25 mouse cellular contexts compared by ENCODE assay signal in the genomic region with DNA sequence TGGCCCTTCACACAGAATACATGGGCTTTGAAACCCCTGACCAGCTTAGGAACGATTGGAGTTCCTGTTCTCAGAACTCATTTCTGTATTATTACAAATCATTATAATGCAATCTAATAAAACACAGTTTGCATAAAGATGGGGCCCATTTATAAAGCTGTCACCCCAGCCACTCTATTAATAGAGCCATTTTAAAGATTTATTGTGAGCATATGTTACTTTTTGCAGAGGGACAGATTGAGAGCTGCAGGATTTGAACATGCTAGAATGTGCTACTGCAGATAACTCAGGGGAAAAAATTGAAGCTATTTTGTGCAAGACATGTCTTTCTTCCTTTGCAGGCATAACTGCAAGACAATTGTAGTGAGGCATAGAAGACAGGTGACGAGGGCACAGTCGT.
DNase-seq lines count a peak whose midpoint lies in the region; ATAC-seq lines count a peak whose summit lies in the region.
"Had no signal": no experiment of that assay in that cellular context is flagged by ENCODE, and none has a peak within 500 bp of the region (broad histone marks: within the 10 kb centered on the region; RNA-seq: fewer than 3 reads in every experiment).

No protein-coding gene starts in this region.

- no peak for ATAC-seq in hindbrain, embryonic 12.5 days (ENCODE audit: low FRiP score)
- peak; percentile 23; the same call in 1 of the 2 replicates for ATAC-seq in forebrain, embryonic 14.5 days
- ATAC-seq in hindbrain, embryonic 15.5 days (ENCODE audit: low FRiP score, low read depth): no peak
- ATAC-seq: CD4-positive, CD25-positive, alpha-beta regulatory T cell, adult 4 months; inflammation-experienced regulatory T-cells, adult 6 months had no signal

- H3K9ac ChIP-seq in hindbrain, embryonic 12.5 days: no peak overlapping the region
- H3K9ac ChIP-seq in forebrain, embryonic 14.5 days (ENCODE audit: low read length): no peak overlapping the region
- no peak overlapping the region for H3K9ac ChIP-seq in hindbrain, embryonic 15.5 days
- H3K9ac ChIP-seq: embryonic facial prominence, embryonic 15.5 days; limb, embryonic 12.5 days; liver, embryonic 15.5 days; lung, embryonic 14.5 days had no signal

- peak overlapping the region; percentile 19; the same call in 1 of the 2 replicates for H3K27ac ChIP-seq in hindbrain, embryonic 12.5 days
- H3K27ac ChIP-seq in hindbrain, embryonic 10.5 days: no peak overlapping the region
- H3K27ac ChIP-seq in forebrain, embryonic 14.5 days (ENCODE audit: low read depth, low read length): peak overlapping the region; percentile 71; the same call in 1 of the 2 replicates
- H3K27ac ChIP-seq in hindbrain, embryonic 15.5 days (replicated peaks): peak overlapping the region; percentile 3; the same call in 1 of the 2 replicates
- H3K27ac ChIP-seq: embryonic facial prominence, embryonic 10.5 days; embryonic facial prominence, embryonic 15.5 days; gastrocnemius, adult 2 months; limb, embryonic 12.5 days; liver, embryonic 15.5 days had no signal

- H3K36me3 ChIP-seq in hindbrain, embryonic 12.5 days: no peaks in the 10 kb centered on the region
- H3K36me3 ChIP-seq in hindbrain, embryonic 10.5 days: no peaks in the 10 kb centered on the region
- no peaks in the 10 kb centered on the region for H3K36me3 ChIP-seq in forebrain, embryonic 14.5 days (ENCODE audit: control insufficient read depth, insufficient read depth, low read length)
- no peaks in the 10 kb centered on the region for H3K36me3 ChIP-seq in hindbrain, embryonic 15.5 days
- H3K36me3 ChIP-seq: embryonic facial prominence, embryonic 10.5 days; embryonic facial prominence, embryonic 15.5 days; limb, embryonic 12.5 days; liver, embryonic 15.5 days had no signal

- no peaks in the 10 kb centered on the region for H3K27me3 ChIP-seq in hindbrain, embryonic 12.5 days
- H3K27me3 ChIP-seq in hindbrain, embryonic 10.5 days (ENCODE audit: insufficient read depth, poor library complexity, severe bottlenecking): no peaks in the 10 kb centered on the region
- H3K27me3 ChIP-seq in forebrain, embryonic 14.5 days (replicated peaks; ENCODE audit: control insufficient read depth, insufficient read depth, low read length): no peaks in the 10 kb centered on the region
- H3K27me3 ChIP-seq in hindbrain, embryonic 15.5 days: no peaks in the 10 kb centered on the region
- H3K27me3 ChIP-seq: embryonic facial prominence, embryonic 15.5 days; limb, embryonic 12.5 days; liver, embryonic 15.5 days had no signal

- WGBS in hindbrain, embryonic 12.5 days: 82% methylated on average over 3 of the region's 3 CpGs
- 88% methylated on average over 3 of the region's 3 CpGs for WGBS in hindbrain, embryonic 10.5 days
- 70% methylated on average over 3 of the region's 3 CpGs for WGBS in forebrain, embryonic 14.5 days
- 61% methylated on average over 3 of the region's 3 CpGs for WGBS in hindbrain, embryonic 15.5 days

- peaks cover 17% of the 10 kb centered on the region for H3K4me1 ChIP-seq in hindbrain, embryonic 12.5 days
- H3K4me1 ChIP-seq in hindbrain, embryonic 10.5 days (replicated peaks): peaks cover 21% of the 10 kb centered on the region
- peaks cover 14% of the 10 kb centered on the region for H3K4me1 ChIP-seq in forebrain, embryonic 14.5 days (ENCODE audit: control insufficient read depth, insufficient read depth, low read length)
- peaks cover 14% of the 10 kb centered on the region for H3K4me1 ChIP-seq in hindbrain, embryonic 15.5 days (replicated peaks)
- H3K4me1 ChIP-seq: embryonic facial prominence, embryonic 15.5 days; liver, embryonic 15.5 days had no signal

- H3K4me3 ChIP-seq in hindbrain, embryonic 12.5 days: no peak overlapping the region
- no peak overlapping the region for H3K4me3 ChIP-seq in hindbrain, embryonic 10.5 days
- no peak overlapping the region for H3K4me3 ChIP-seq in forebrain, embryonic 14.5 days (ENCODE audit: low read depth, low read length)
- no peak overlapping the region for H3K4me3 ChIP-seq in hindbrain, embryonic 15.5 days
- H3K4me3 ChIP-seq: embryonic facial prominence, embryonic 10.5 days; embryonic facial prominence, embryonic 15.5 days; gastrocnemius, adult 2 months; limb, embryonic 12.5 days; liver, embryonic 15.5 days had no signal

- no peaks in the 10 kb centered on the region for H3K9me3 ChIP-seq in hindbrain, embryonic 12.5 days (replicated peaks)
- no peaks in the 10 kb centered on the region for H3K9me3 ChIP-seq in hindbrain, embryonic 10.5 days
- no peaks in the 10 kb centered on the region for H3K9me3 ChIP-seq in forebrain, embryonic 14.5 days (replicated peaks; ENCODE audit: control insufficient read depth, low read length)
- no peaks in the 10 kb centered on the region for H3K9me3 ChIP-seq in hindbrain, embryonic 15.5 days
- H3K9me3 ChIP-seq: embryonic facial prominence, embryonic 10.5 days; embryonic facial prominence, embryonic 15.5 days; limb, embryonic 12.5 days; liver, embryonic 15.5 days had no signal

- no peak for DNase-seq in hindbrain, embryonic 10.5 days (ENCODE audit: low spot score)
- peak; percentile 32 for DNase-seq in brain, adult 2 months (ENCODE audit: low read depth, low spot score)
- DNase-seq in forebrain, embryonic 14.5 days (ENCODE audit: low spot score): peak; percentile 44
- no peak for DNase-seq in cerebellum, postnatal 14 days
- no peak for DNase-seq in kidney, postnatal 10 days
- DNase-seq: adrenal gland, postnatal 25 days; cerebellum, adult 2 months; cerebellum, postnatal 25 days; gastrocnemius, adult 2 months; gastrocnemius, postnatal 36 days; heart, adult 18-20 months; heart, postnatal 36 days; kidney, adult 11 months; lung, embryonic 14.5 days; lung, postnatal 14 days; midbrain, embryonic 14.5 days had no signal

- H3K4me2 ChIP-seq in hindbrain, embryonic 12.5 days (replicated peaks): no peak overlapping the region
- H3K4me2 ChIP-seq in forebrain, embryonic 14.5 days (ENCODE audit: low read length): no peak overlapping the region
- no peak overlapping the region for H3K4me2 ChIP-seq in hindbrain, embryonic 15.5 days
- H3K4me2 ChIP-seq: embryonic facial prominence, embryonic 15.5 days; heart, embryonic 11.5 days; limb, embryonic 12.5 days; liver, embryonic 15.5 days; lung, embryonic 14.5 days had no signal

Comparison
In these comparisons a context has a peak if more than half of its experiments do, and no peak if none do; other contexts are left out.
1. DNase-seq: peak in brain, adult 2 months (single experiment) and forebrain, embryonic 14.5 days (single experiment); none in hindbrain, embryonic 10.5 days (single experiment), cerebellum, postnatal 14 days (0 of 2) and kidney, postnatal 10 days (single experiment).